Mouse (Mus musculus): ENCODE results near the gene Aspscr1.

DNA sequence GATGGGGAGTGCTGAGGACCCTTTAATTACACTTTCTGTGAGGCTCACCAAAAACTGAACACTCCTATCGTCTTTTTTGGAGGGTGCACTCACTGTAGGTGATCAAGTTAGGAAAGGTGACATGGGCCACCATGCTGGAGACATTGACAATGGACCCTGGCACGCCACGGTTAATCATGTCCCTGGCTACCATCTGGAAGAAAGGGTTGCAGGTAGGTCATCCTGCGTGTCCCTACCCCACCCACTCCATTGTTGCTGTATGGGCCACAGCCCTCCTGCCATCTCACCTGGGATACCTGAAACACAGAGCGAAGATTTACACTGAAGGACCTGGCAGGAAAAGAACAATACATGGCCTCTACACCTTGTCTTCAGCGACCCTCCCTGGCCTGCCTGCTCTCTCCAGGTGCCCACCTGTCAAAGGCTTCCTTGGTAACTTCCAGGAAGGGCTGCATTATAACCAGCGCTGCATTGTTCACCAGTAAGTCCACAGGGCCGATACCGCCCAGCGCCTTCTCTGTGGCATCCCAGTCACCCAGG lies 57.6 kb downstream of the Aspscr1 start:
- no peak for TF ChIP-seq TAL1 (conservative IDR thresholded peaks at IDR 0.05; ENCODE audit: low read depth, low read length)
- TF ChIP-seq CTCF (IDR thresholded peaks at IDR 0.05; ENCODE audit: low read depth, low read length) = no peak
- TF ChIP-seq POLR2AphosphoS5 (IDR thresholded peaks at IDR 0.05; ENCODE audit: insufficient replicate concordance, low read depth, low read length) = no peak
- no peak for TF ChIP-seq GATA1 (IDR thresholded peaks at IDR 0.05; ENCODE audit: borderline replicate concordance, low read length)

All from G1E (cell line).